Mouse (Mus musculus) G1E (cell line): Measurements from ENCODE around the gene Gm47996.

Experiments
- CTCF ChIP-seq: IDR thresholded peaks from 2 replicates; pipeline ENCODE4 v1.5.1; 2012; ENCODE audit warnings: low read depth, low read length, inconsistent platforms, mixed read lengths
- GATA2 ChIP-seq: IDR thresholded peaks from 2 replicates; pipeline ENCODE4 v1.6.1; 2012; ENCODE audit warnings: low read depth, low read length, inconsistent platforms, borderline replicate concordance
- TAL1 ChIP-seq: conservative IDR thresholded peaks from 2 replicates; pipeline ENCODE4 v1.6.1; 2012; ENCODE audit warnings: low read depth, low read length, inconsistent platforms, mixed read lengths

GRCm38 (mm10) chr1:151244013-151244412, 34.1 kb downstream of the Gm47996 start:
- TF ChIP-seq CTCF (no peak), TAL1 (no peak), GATA2 (no peak)
